Mouse (Mus musculus) layer of hippocampus, adult 2 months (tissue): ENCODE data around the gene Degs2. TPM values are rescaled to one million over a fixed set of nuclear protein-coding genes. Genes with fewer than 3 reads are reported as not detected.
A peak's percentile ranks its signal among the peaks of the same experiment; 100 is the strongest.

ENCODE experiments used
- DNase-seq, 2 experiments: peaks; one replicate each; pipeline ENCODE4 v3.0.0; 2022; ENCODE audit warnings: low spot score in 2 of 2
- H3K27ac ChIP-seq: fragments of 200-600 bp; 2 replicates; pipeline ENCODE4 v1.8.1; 2022
- H3K4me3 ChIP-seq: fragments of 200-600 bp; 2 replicates; pipeline ENCODE4 v1.8.1; 2022; ENCODE audit warnings: mild to moderate bottlenecking
- CTCF ChIP-seq: fragments of 200-600 bp; conservative IDR thresholded peaks from 2 replicates; pipeline ENCODE4 v1.8.1; 2022; ENCODE audit warnings: antibody characterized with exemption, mild to moderate bottlenecking, moderate library complexity
- total RNA-seq, 2 experiments: library from RNA; stranded (reverse); gene quantifications; 2 replicates each; pipeline ENCODE4 v1.2.3; 2021

Degs2 gene
- total RNA-seq, 2 experiments from 2014 or later: 3.7 to 5.4 TPM

- TF ChIP-seq CTCF: no peak
- no peak for DNase-seq
- no peak overlapping the region for H3K4me3 ChIP-seq
- no peak overlapping the region for H3K27ac ChIP-seq
These were observed 29.2 kb downstream of the Degs2 start for GRCm38 (mm10) chr12:108672908-108673307.

GRCm38 (mm10) chr12:108671541-108671940 lies 30.6 kb downstream of the Degs2 start:
- no peak for TF ChIP-seq CTCF
- no peak for DNase-seq
- Histone ChIP-seq H3K27ac (no peak overlapping the region), H3K4me3 (no peak overlapping the region)

- H3K27ac ChIP-seq: peak overlapping the region; percentile 64; the same call in 1 of the 2 replicates
- DNase-seq: no peak
- H3K4me3 ChIP-seq: no peak overlapping the region
- no peak for TF ChIP-seq CTCF
These were observed 33.4 kb downstream of the Degs2 start for GRCm38 (mm10) chr12:108668606-108669235.

- TF ChIP-seq CTCF: peak; percentile 88
- peak in 1 of 2 experiments; percentile 35 for DNase-seq
- Histone ChIP-seq H3K4me3 (no peak overlapping the region), H3K27ac (0 out of 2 replicates have a peak overlapping the region, but pooled peaks have one; percentile 21)
These were observed 44.8 kb downstream of the Degs2 start for GRCm38 (mm10) chr12:108657350-108657749.

GRCm38 (mm10) chr12:108653358-108654335 lies 48.5 kb downstream of the Degs2 start:
- no peak for DNase-seq
- Histone ChIP-seq H3K27ac (no peak overlapping the region), H3K4me3 (no peak overlapping the region)
- TF ChIP-seq CTCF: no peak

- peak in 1 of 2 experiments; percentile 28 for DNase-seq
- no peak overlapping the region for H3K4me3 ChIP-seq
- TF ChIP-seq CTCF: 0 out of 2 replicates have a peak, but pooled peaks have one; percentile 15
- H3K27ac ChIP-seq: no peak overlapping the region
These were observed 51.0 kb downstream of the Degs2 start for GRCm38 (mm10) chr12:108651053-108651660.

- no peak overlapping the region for H3K27ac ChIP-seq
These were observed 54.3 kb downstream of the Degs2 start for GRCm38 (mm10) chr12:108647784-108648183.

GRCm38 (mm10) chr12:108646234-108646633 lies 55.9 kb downstream of the Degs2 start:
- TF ChIP-seq CTCF: no peak
- Histone ChIP-seq H3K27ac (no peak overlapping the region), H3K4me3 (no peak overlapping the region)
- DNase-seq: no peak

More at GRCm38 (mm10) chr12:108647784-108648183, 54.3 kb downstream of the Degs2 start:
- DNase-seq: no peak
- no peak overlapping the region for H3K4me3 ChIP-seq
- no peak for TF ChIP-seq CTCF

- H3K27ac ChIP-seq: no peak overlapping the region
- no peak overlapping the region for H3K4me3 ChIP-seq
- DNase-seq: no peak
- no peak for TF ChIP-seq CTCF
These were observed 60.1 kb downstream of the Degs2 start for GRCm38 (mm10) chr12:108642019-108642418.

GRCm38 (mm10) chr12:108639126-108639525 lies 63.0 kb downstream of the Degs2 start:
- Histone ChIP-seq H3K27ac (no peak overlapping the region), H3K4me3 (no peak overlapping the region)
- TF ChIP-seq CTCF: no peak
- no peak for DNase-seq

GRCm38 (mm10) chr12:108637440-108637839 lies 64.7 kb downstream of the Degs2 start:
- no peak for DNase-seq
- Histone ChIP-seq H3K4me3 (no peak overlapping the region), H3K27ac (no peak overlapping the region)
- TF ChIP-seq CTCF: no peak

- TF ChIP-seq CTCF: no peak
- no peak overlapping the region; the same call in 1 of the 2 replicates for H3K27ac ChIP-seq
- DNase-seq: no peak
- H3K4me3 ChIP-seq: no peak overlapping the region; the same call in 1 of the 2 replicates
These were observed 66.6 kb downstream of the Degs2 start for GRCm38 (mm10) chr12:108635501-108635900.

- DNase-seq: no peak
- no peak for TF ChIP-seq CTCF
These were observed 68.1 kb downstream of the Degs2 start for GRCm38 (mm10) chr12:108634031-108634430.

More at GRCm38 (mm10) chr12:108634031-108634430, 68.1 kb downstream of the Degs2 start:
- no peak overlapping the region for H3K27ac ChIP-seq
- H3K4me3 ChIP-seq: no peak overlapping the region
